In the genomic region with DNA sequence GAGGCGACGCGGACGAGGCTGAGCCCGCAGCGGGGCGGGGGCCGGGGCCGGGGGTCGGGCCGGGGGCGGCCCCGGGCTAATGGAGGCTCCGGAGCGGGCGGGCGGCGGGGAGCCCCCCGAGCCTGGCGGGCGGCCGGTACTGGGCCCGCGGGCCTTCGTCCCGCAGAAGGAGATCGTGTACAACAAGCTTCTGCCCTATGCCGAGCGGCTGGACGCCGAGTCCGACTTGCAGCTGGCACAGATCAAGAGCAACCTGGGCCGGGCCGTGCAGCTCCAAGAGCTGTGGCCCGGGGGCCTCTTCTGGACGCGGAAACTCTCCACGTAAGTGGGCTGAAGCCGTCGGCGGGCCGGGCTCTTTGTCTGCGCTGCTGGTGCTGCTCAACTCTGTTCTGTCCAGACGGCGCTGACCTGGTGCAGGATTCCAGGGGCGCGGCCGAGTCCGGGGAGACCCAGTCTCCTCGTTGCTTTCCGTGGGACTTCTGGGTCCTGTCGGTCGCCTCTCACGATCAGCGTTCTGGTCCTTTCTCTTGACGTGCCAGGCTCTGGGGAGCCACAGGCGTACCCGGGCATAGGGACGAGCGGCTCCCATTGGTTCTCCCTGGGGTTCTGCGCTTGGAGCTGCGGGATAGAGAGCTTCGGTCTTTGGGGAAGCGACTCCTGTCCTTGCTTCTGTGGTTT, we compare ENCODE assay signal across 8 mouse cellular contexts. TPM values are rescaled to one million over a fixed set of nuclear protein-coding genes. Genes with fewer than 3 reads are reported as not detected.
DNase-seq lines count a peak whose midpoint lies in the region; ATAC-seq and TF ChIP-seq lines count a peak whose summit lies in the region.

No protein-coding gene starts in this region.

- WGBS in embryonic facial prominence, embryonic 11.5 days: 0% methylated on average over 51 of the region's 64 CpGs
- whole genome bisulfite sequencing in heart, adult 2 months: under 1% methylated on average over 64 of the region's 64 CpGs
- under 1% methylated on average over 53 of the region's 64 CpGs for WGBS in kidney, embryonic 14.5 days
- under 1% methylated on average over 50 of the region's 64 CpGs for WGBS in liver, embryonic 11.5 days

- peak overlapping the region; percentile 85 for H3K27ac ChIP-seq in embryonic facial prominence, embryonic 11.5 days (replicated peaks; ENCODE audit: low read depth, low read length)
- peak overlapping the region; percentile 90 for H3K27ac ChIP-seq in heart, adult 2 months
- H3K27ac ChIP-seq in kidney, embryonic 14.5 days (ENCODE audit: low read depth, low read length): peak overlapping the region; percentile 86
- peak overlapping the region; percentile 93 for H3K27ac ChIP-seq in liver, embryonic 11.5 days (ENCODE audit: low read depth, low read length)

- no peaks in the 10 kb centered on the region for H3K36me3 ChIP-seq in embryonic facial prominence, embryonic 11.5 days (replicated peaks; ENCODE audit: control insufficient read depth, insufficient read depth, low read depth, low read length)
- peaks cover 2% of the 10 kb centered on the region; the same call in 1 of the 2 replicates for H3K36me3 ChIP-seq in heart, adult 2 months (ENCODE audit: control insufficient read depth, insufficient read depth, low read length)
- no peaks in the 10 kb centered on the region for H3K36me3 ChIP-seq in kidney, embryonic 14.5 days (ENCODE audit: control insufficient read depth, insufficient read depth, low read length)
- no peaks in the 10 kb centered on the region for H3K36me3 ChIP-seq in liver, embryonic 11.5 days (ENCODE audit: control insufficient read depth, insufficient read depth, low read length)
- H3K36me3 ChIP-seq in myocyte (ENCODE audit: control insufficient read depth, insufficient read depth): no peaks in the 10 kb centered on the region
- H3K36me3 ChIP-seq in splenic B cell, adult 2 months (ENCODE audit: control insufficient read depth, insufficient read depth, low read length, poor library complexity, severe bottlenecking): no peaks in the 10 kb centered on the region

- H3K4me3 ChIP-seq in embryonic facial prominence, embryonic 11.5 days (ENCODE audit: low read depth, low read length): peak overlapping the region; percentile 98
- H3K4me3 ChIP-seq in heart, adult 2 months: peak overlapping the region; percentile 81
- H3K4me3 ChIP-seq in kidney, embryonic 14.5 days (ENCODE audit: low read length): peak overlapping the region; percentile 92
- peak overlapping the region; percentile 97 for H3K4me3 ChIP-seq in liver, embryonic 11.5 days (ENCODE audit: low read depth, low read length)
- H3K4me3 ChIP-seq in myocyte: peak overlapping the region; percentile 69

- TF ChIP-seq POLR2A in heart, adult 2 months (IDR thresholded peaks at IDR 0.05; ENCODE audit: insufficient read depth, low read depth, low read length): no peak
- TF ChIP-seq POLR2A in myocyte (IDR thresholded peaks at IDR 0.05; ENCODE audit: insufficient read length, low read depth): no peak

- intact Hi-C loops in heart, adult 2 months (cut with DNase I): no loop called here

- H3K9me3 ChIP-seq in embryonic facial prominence, embryonic 11.5 days (replicated peaks; ENCODE audit: control insufficient read depth, low read length): no peaks in the 10 kb centered on the region
- H3K9me3 ChIP-seq in kidney, embryonic 14.5 days (ENCODE audit: control insufficient read depth, low read length): no peaks in the 10 kb centered on the region
- H3K9me3 ChIP-seq in liver, embryonic 11.5 days (ENCODE audit: control insufficient read depth, low read length): no peaks in the 10 kb centered on the region

- H3K79me2 ChIP-seq in heart, adult 2 months (replicated peaks; ENCODE audit: control insufficient read depth, insufficient read depth, low read length): peaks cover 3% of the 10 kb centered on the region
- peaks cover 56% of the 10 kb centered on the region for H3K79me2 ChIP-seq in myocyte (ENCODE audit: control insufficient read depth, insufficient read depth)

- TF ChIP-seq EP300 in heart, adult 2 months (IDR thresholded peaks at IDR 0.05; ENCODE audit: insufficient read depth, low read depth, low read length): no peak

- no peaks in the 10 kb centered on the region for H3K4me1 ChIP-seq in embryonic facial prominence, embryonic 11.5 days (ENCODE audit: control insufficient read depth, insufficient read depth, low read length)
- peaks cover 3% of the 10 kb centered on the region for H3K4me1 ChIP-seq in heart, adult 2 months (ENCODE audit: control insufficient read depth, insufficient read depth, low read length)
- H3K4me1 ChIP-seq in kidney, embryonic 14.5 days (ENCODE audit: control insufficient read depth, insufficient read depth, low read length): peaks cover 3% of the 10 kb centered on the region; the same call in 1 of the 2 replicates
- peaks cover 6% of the 10 kb centered on the region for H3K4me1 ChIP-seq in liver, embryonic 11.5 days (replicated peaks; ENCODE audit: control insufficient read depth, insufficient read depth, low read length)

- peak; percentile 81 for ATAC-seq in embryonic facial prominence, embryonic 11.5 days (replicated peaks; ENCODE audit: insufficient number of reproducible peaks, low FRiP score, low TSS enrichment, low read depth)
- peak; percentile 84 for ATAC-seq in kidney, embryonic 14.5 days (ENCODE audit: low FRiP score, low TSS enrichment)
- ATAC-seq in liver, embryonic 11.5 days (replicated peaks; ENCODE audit: low FRiP score): peak; percentile 67

- H3K27me3 ChIP-seq in embryonic facial prominence, embryonic 11.5 days (ENCODE audit: control insufficient read depth, insufficient read depth, low read length): no peaks in the 10 kb centered on the region
- no peaks in the 10 kb centered on the region for H3K27me3 ChIP-seq in heart, adult 2 months (ENCODE audit: control insufficient read depth, insufficient read depth, low read length)
- no peaks in the 10 kb centered on the region for H3K27me3 ChIP-seq in kidney, embryonic 14.5 days (ENCODE audit: control insufficient read depth, insufficient read depth, low read length)
- no peaks in the 10 kb centered on the region for H3K27me3 ChIP-seq in liver, embryonic 11.5 days (replicated peaks; ENCODE audit: control insufficient read depth, insufficient read depth, low read length)
- no peaks in the 10 kb centered on the region for H3K27me3 ChIP-seq in myocyte (ENCODE audit: control insufficient read depth, insufficient read depth, insufficient read length)
- no peaks in the 10 kb centered on the region for H3K27me3 ChIP-seq in splenic B cell, adult 2 months (ENCODE audit: control insufficient read depth, insufficient read depth, low read length, poor library complexity, severe bottlenecking)

- peak overlapping the region; percentile 95 for H3K9ac ChIP-seq in embryonic facial prominence, embryonic 11.5 days (replicated peaks; ENCODE audit: low read length)
- peak overlapping the region; percentile 88 for H3K9ac ChIP-seq in heart, adult 2 months (ENCODE audit: low read depth, low read length)
- H3K9ac ChIP-seq in kidney, embryonic 14.5 days (ENCODE audit: low read depth, low read length): peak overlapping the region; percentile 97
- H3K9ac ChIP-seq in liver, embryonic 11.5 days (ENCODE audit: low read depth, low read length): peak overlapping the region; percentile 98

- no peak for TF ChIP-seq CTCF in heart, adult 2 months (IDR thresholded peaks at IDR 0.05)

- DNase-seq in 416B (ENCODE audit: low read depth): peak; percentile 66
- peak; percentile 77 for DNase-seq in adrenal gland, postnatal 14 days
- peak; percentile 70 for DNase-seq in embryonic facial prominence, embryonic 11.5 days (ENCODE audit: low spot score)
- DNase-seq in heart, adult 2 months: peak; percentile 67 to 73
- DNase-seq in liver, embryonic 11.5 days (ENCODE audit: low spot score): peak; percentile 78
- DNase-seq in splenic B cell, adult 2 months (ENCODE audit: low read depth, low spot score): peak; percentile 53

- H3K4me2 ChIP-seq in embryonic facial prominence, embryonic 11.5 days (ENCODE audit: low read depth, low read length): peak overlapping the region; percentile 64
- peak overlapping the region; percentile 55 for H3K4me2 ChIP-seq in kidney, embryonic 14.5 days (replicated peaks; ENCODE audit: low read depth, low read length)
- peak overlapping the region; percentile 81 for H3K4me2 ChIP-seq in liver, embryonic 11.5 days
- H3K4me2 ChIP-seq in myocyte (ENCODE audit: low read depth): peak overlapping the region; percentile 91

- peak overlapping the region; percentile 76 for H3ac ChIP-seq in myocyte (ENCODE audit: control insufficient read depth, insufficient read length)

TF ChIP-seq in myocyte, 11 proteins besides CTCF, POLR2A, EP300 and RAD21:
- no peak for TF ChIP-seq MYOD1 (IDR thresholded peaks at IDR 0.05; ENCODE audit: control insufficient read depth in 1 of 3, insufficient read length in 2 of 3, low read depth in 2 of 3)
- no peak for TF ChIP-seq SRF (IDR thresholded peaks at IDR 0.05; ENCODE audit: control insufficient read depth, insufficient read length, low read depth)
- TF ChIP-seq TCF12 (IDR thresholded peaks at IDR 0.05; ENCODE audit: insufficient read depth, poor library complexity, severe bottlenecking): no peak
- no peak for TF ChIP-seq POLR2AphosphoS2 (IDR thresholded peaks at IDR 0.05; ENCODE audit: insufficient read length, low read depth)
- TF ChIP-seq TCF3 (IDR thresholded peaks at IDR 0.05; ENCODE audit: insufficient read length, low read depth): no peak
- no peak for TF ChIP-seq CEBPB (IDR thresholded peaks at IDR 0.05; ENCODE audit: insufficient read depth, poor library complexity, severe bottlenecking)
- no peak for TF ChIP-seq E2F4 (IDR thresholded peaks at IDR 0.05; ENCODE audit: insufficient read depth)
- TF ChIP-seq REST (IDR thresholded peaks at IDR 0.05; ENCODE audit: insufficient read depth, insufficient read length): no peak
- TF ChIP-seq USF1 (IDR thresholded peaks at IDR 0.05; ENCODE audit: low read depth): no peak
- TF ChIP-seq MYOG (IDR thresholded peaks at IDR 0.05; ENCODE audit: control insufficient read depth in 1 of 3, insufficient read depth in 1 of 3, insufficient read length in 2 of 3, low read depth in 2 of 3): no peak
- TF ChIP-seq MAX (IDR thresholded peaks at IDR 0.05; ENCODE audit: low read depth): no peak

RNA-seq across cellular contexts. Expression of gene Psme4, which starts 0.5 kb away (rescaled TPM):
- 69.0 and 70.3 TPM in 2 replicates for total RNA-seq in adrenal gland, postnatal 14 days (2021)
- polyA plus RNA-seq in embryonic facial prominence, embryonic 11.5 days (2014; fragmentation: Nextera tagmentation; extraction: Ambion mirVana): 33.8 and 35.3 TPM in 2 replicates
- total RNA-seq in heart, adult 2 months (2021): 100 to 1,000 TPM; 189 to 213 TPM
- 39.1 and 97.7 TPM in 2 replicates for polyA plus RNA-seq in heart, adult 2 months (2012; rRNA removed)
- polyA plus RNA-seq in kidney, embryonic 14.5 days (2014; fragmentation: Nextera tagmentation; extraction: Ambion mirVana): 34.0 and 35.5 TPM in 2 replicates
- polyA plus RNA-seq in liver, embryonic 11.5 days (2014; fragmentation: Nextera tagmentation; extraction: Ambion mirVana): 18.9 and 20.6 TPM in 2 replicates
- polyA plus RNA-seq in myocyte (2012; fragmentation: generic; extraction: Trizol): 15.9 TPM

Comparison
In these comparisons a context has a peak if more than half of its experiments do, and no peak if none do; other contexts are left out.
1. Peak in every context shown above with its lines: DNase-seq, ATAC-seq, H3K4me3 ChIP-seq and H3K27ac ChIP-seq.